ENCODE assay signal across 17 mouse cellular contexts in the genomic region with DNA sequence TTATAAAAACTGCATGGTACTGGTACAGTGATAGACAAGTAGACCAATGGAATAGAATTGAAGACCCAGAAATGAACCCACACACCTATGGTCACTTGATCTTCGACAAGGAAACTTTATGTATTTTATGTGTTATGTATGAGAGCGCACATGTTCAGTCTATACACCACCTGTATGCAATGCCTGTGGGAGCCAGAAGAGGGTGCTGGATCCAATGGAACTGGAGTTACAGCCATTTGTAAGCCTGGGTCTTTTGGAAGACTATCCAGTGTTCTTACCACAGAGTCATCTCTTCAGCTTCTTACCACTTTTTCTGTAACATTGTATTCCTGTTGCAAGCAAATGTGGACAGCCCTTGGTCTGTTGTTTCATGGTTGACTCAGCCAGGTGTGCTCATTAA.
"Had no signal": no experiment of that assay in that cellular context is flagged by ENCODE, and none has a peak within 500 bp of the region (broad histone marks: within the 10 kb centered on the region; RNA-seq: fewer than 3 reads in every experiment).

No protein-coding gene starts in this region.

- H3K27me3 ChIP-seq: intestine, embryonic 15.5 days; limb, embryonic 13.5 days; liver, embryonic 15.5 days; neural tube, embryonic 15.5 days had no signal

- H3K9me3 ChIP-seq: intestine, embryonic 15.5 days; limb, embryonic 13.5 days; liver, embryonic 15.5 days; midbrain, embryonic 10.5 days; neural tube, embryonic 15.5 days had no signal

- H3K4me1 ChIP-seq: intestine, embryonic 15.5 days; limb, embryonic 13.5 days; liver, embryonic 15.5 days; midbrain, embryonic 10.5 days; neural tube, embryonic 15.5 days had no signal

- DNase-seq: kidney, adult 18-20 months; kidney, postnatal 10 days; left cerebral cortex, postnatal 4 days; lung, embryonic 14.5 days; lung, postnatal 10 days; lung, postnatal 4 days; midbrain, embryonic 14.5 days; retina, postnatal 1 day; right cerebral cortex, postnatal 4 days; thymus, adult 18-20 months; thymus, postnatal 25 days had no signal

- H3K36me3 ChIP-seq: intestine, embryonic 15.5 days; limb, embryonic 13.5 days; liver, embryonic 15.5 days; midbrain, embryonic 10.5 days; neural tube, embryonic 15.5 days had no signal

- H3K9ac ChIP-seq: intestine, embryonic 15.5 days; limb, embryonic 13.5 days; liver, embryonic 15.5 days; lung, embryonic 14.5 days; neural tube, embryonic 15.5 days had no signal

- H3K4me3 ChIP-seq: intestine, embryonic 15.5 days; limb, embryonic 13.5 days; liver, embryonic 15.5 days; midbrain, embryonic 10.5 days; myocyte; neural tube, embryonic 15.5 days had no signal

- H3K4me2 ChIP-seq: intestine, embryonic 15.5 days; limb, embryonic 13.5 days; liver, embryonic 15.5 days; lung, embryonic 14.5 days; neural tube, embryonic 15.5 days had no signal

- H3K27ac ChIP-seq: intestine, embryonic 15.5 days; limb, embryonic 13.5 days; liver, embryonic 15.5 days; midbrain, embryonic 10.5 days; neural tube, embryonic 15.5 days had no signal
